Mouse (Mus musculus): ENCODE measurements around the gene Txnrd2. TPM values are rescaled to one million over a fixed set of nuclear protein-coding genes. Genes with fewer than 3 reads are reported as not detected.

Txnrd2 gene
- polyA plus RNA-seq, 2 experiments from 2014 or later: 16.2 to 21.6 TPM

- ATAC-seq: no peak
These were observed 32.1 kb upstream of the Txnrd2 start for GRCm38 (mm10) chr16:18394056-18394455.

- no peak for ATAC-seq
These were observed 31.2 kb upstream of the Txnrd2 start for GRCm38 (mm10) chr16:18394777-18395619.

GRCm38 (mm10) chr16:18395620-18396036 lies 30.6 kb upstream of the Txnrd2 start:
- no peak for ATAC-seq

- ATAC-seq: no peak
These were observed 30.0 kb upstream of the Txnrd2 start for GRCm38 (mm10) chr16:18396201-18396600.

- no peak for ATAC-seq
These were observed 29.2 kb upstream of the Txnrd2 start for GRCm38 (mm10) chr16:18396791-18397621.

GRCm38 (mm10) chr16:18400028-18400427 lies 26.2 kb upstream of the Txnrd2 start:
- no peak for ATAC-seq

GRCm38 (mm10) chr16:18400472-18401216 lies 25.5 kb upstream of the Txnrd2 start:
- no peak for ATAC-seq

- ATAC-seq: no peak
These were observed 22.9 kb upstream of the Txnrd2 start for GRCm38 (mm10) chr16:18403285-18403684.

- no peak for ATAC-seq
These were observed 20.9 kb upstream of the Txnrd2 start for GRCm38 (mm10) chr16:18405091-18405854.

GRCm38 (mm10) chr16:18405876-18406275 lies 20.3 kb upstream of the Txnrd2 start:
- ATAC-seq: no peak

- ATAC-seq: no peak
These were observed 19.9 kb upstream of the Txnrd2 start for GRCm38 (mm10) chr16:18406293-18406692.

GRCm38 (mm10) chr16:18407912-18408311 lies 18.3 kb upstream of the Txnrd2 start:
- ATAC-seq: no peak

- no peak for ATAC-seq
These were observed 16.4 kb upstream of the Txnrd2 start for GRCm38 (mm10) chr16:18409776-18410175.

- no peak for ATAC-seq
These were observed 15.8 kb upstream of the Txnrd2 start for GRCm38 (mm10) chr16:18410418-18410817.

- ATAC-seq: no peak
These were observed 15.0 kb upstream of the Txnrd2 start for GRCm38 (mm10) chr16:18411026-18411649.

GRCm38 (mm10) chr16:18411802-18412476 lies 14.2 kb upstream of the Txnrd2 start:
- no peak for ATAC-seq

GRCm38 (mm10) chr16:18413032-18413816 lies 13.0 kb upstream of the Txnrd2 start:
- ATAC-seq: no peak

- ATAC-seq: peak; percentile 43
These were observed 10.0 kb upstream of the Txnrd2 start for GRCm38 (mm10) chr16:18416094-18416761.

- ATAC-seq: no peak
These were observed 9.3 kb upstream of the Txnrd2 start for GRCm38 (mm10) chr16:18416837-18417236.

GRCm38 (mm10) chr16:18417491-18417890 lies 8.7 kb upstream of the Txnrd2 start:
- ATAC-seq: no peak

All from activated CD4-positive, CD25-positive, alpha-beta regulatory T cell, adult 4 months (primary cell).